20 mouse cellular contexts compared by ENCODE assay signal in genomic region chr3:27959221-27959620, GRCm38 (mm10). TPM values are rescaled to one million over a fixed set of nuclear protein-coding genes. Genes with fewer than 3 reads are reported as not detected.
A peak's percentile ranks its signal among the peaks of the same experiment; 100 is the strongest.
DNase-seq lines count a peak whose midpoint lies in the region; ATAC-seq lines count a peak whose summit lies in the region.
"Had no signal": no experiment of that assay in that cellular context is flagged by ENCODE, and none has a peak within 500 bp of the region (broad histone marks: within the 10 kb centered on the region; RNA-seq: fewer than 3 reads in every experiment).

No protein-coding gene starts in this region.

- WGBS in kidney, embryonic 14.5 days, result 89% methylated on average over 6 of the region's 6 CpGs
- 85% methylated on average over 6 of the region's 6 CpGs for WGBS in midbrain, embryonic 15.5 days

- H3K9ac ChIP-seq in kidney, embryonic 14.5 days (ENCODE audit: low read depth, low read length), result no peak overlapping the region
- no peak overlapping the region for H3K9ac ChIP-seq in midbrain, embryonic 15.5 days
- H3K9ac ChIP-seq: embryonic facial prominence, embryonic 13.5 days; forebrain, embryonic 12.5 days; heart, embryonic 15.5 days had no signal

- DNase-seq in kidney, adult 18-20 months, result peak; percentile 41
- peak; percentile 66 to 82 for DNase-seq in kidney, adult 8-10 months
- peak; percentile 25 for DNase-seq in kidney, postnatal 10 days
- DNase-seq in yolk sac, embryonic 10.5 days (ENCODE audit: low spot score), result peak; percentile 28
- no peak for DNase-seq in cerebellum, postnatal 4 days (ENCODE audit: low spot score in 2 of 2)
- DNase-seq: adrenal gland, postnatal 10 days; cerebellum, adult 11 months; cerebellum, adult 9-10 months; cerebellum, postnatal 25 days; gastrocnemius, postnatal 14 days; heart, adult 2 months; heart, postnatal 14 days had no signal

- H3K27me3 ChIP-seq in kidney, embryonic 14.5 days (ENCODE audit: control insufficient read depth, insufficient read depth, low read length), result no peaks in the 10 kb centered on the region
- no peaks in the 10 kb centered on the region for H3K27me3 ChIP-seq in midbrain, embryonic 15.5 days (replicated peaks)
- H3K27me3 ChIP-seq: embryonic facial prominence, embryonic 13.5 days; heart, embryonic 15.5 days had no signal

- no peak for ATAC-seq in kidney, embryonic 14.5 days (ENCODE audit: low FRiP score, low TSS enrichment)
- no peak for ATAC-seq in midbrain, embryonic 15.5 days (replicated peaks)
- ATAC-seq: forebrain, embryonic 16.5 days had no signal

- no peak overlapping the region for H3K27ac ChIP-seq in kidney, embryonic 14.5 days (ENCODE audit: low read depth, low read length)
- no peak overlapping the region for H3K27ac ChIP-seq in midbrain, embryonic 15.5 days
- H3K27ac ChIP-seq: embryonic facial prominence, embryonic 13.5 days; forebrain, embryonic 12.5 days; heart, adult 2 months; heart, embryonic 15.5 days; hindbrain, embryonic 10.5 days had no signal

- H3K9me3 ChIP-seq in kidney, embryonic 14.5 days (ENCODE audit: control insufficient read depth, low read length), result no peaks in the 10 kb centered on the region
- no peaks in the 10 kb centered on the region for H3K9me3 ChIP-seq in midbrain, embryonic 15.5 days
- H3K9me3 ChIP-seq: embryonic facial prominence, embryonic 13.5 days; forebrain, embryonic 12.5 days; heart, embryonic 15.5 days; hindbrain, embryonic 10.5 days had no signal

- no peaks in the 10 kb centered on the region for H3K4me1 ChIP-seq in kidney, embryonic 14.5 days (ENCODE audit: control insufficient read depth, insufficient read depth, low read length)
- no peaks in the 10 kb centered on the region for H3K4me1 ChIP-seq in midbrain, embryonic 15.5 days
- H3K4me1 ChIP-seq: heart, embryonic 15.5 days had no signal

- H3K4me2 ChIP-seq in kidney, embryonic 14.5 days (replicated peaks; ENCODE audit: low read depth, low read length), result no peak overlapping the region
- H3K4me2 ChIP-seq in midbrain, embryonic 15.5 days, result no peak overlapping the region
- H3K4me2 ChIP-seq: embryonic facial prominence, embryonic 13.5 days; forebrain, embryonic 12.5 days; heart, embryonic 11.5 days; heart, embryonic 15.5 days had no signal

- H3K36me3 ChIP-seq in kidney, embryonic 14.5 days (ENCODE audit: control insufficient read depth, insufficient read depth, low read length), result no peaks in the 10 kb centered on the region
- H3K36me3 ChIP-seq in midbrain, embryonic 15.5 days (replicated peaks), result no peaks in the 10 kb centered on the region
- H3K36me3 ChIP-seq: embryonic facial prominence, embryonic 13.5 days; forebrain, embryonic 12.5 days; heart, embryonic 15.5 days; hindbrain, embryonic 10.5 days had no signal

- no peak overlapping the region for H3K4me3 ChIP-seq in kidney, embryonic 14.5 days (ENCODE audit: low read length)
- no peak overlapping the region for H3K4me3 ChIP-seq in midbrain, embryonic 15.5 days
- H3K4me3 ChIP-seq: embryonic facial prominence, embryonic 13.5 days; forebrain, embryonic 12.5 days; heart, adult 2 months; heart, embryonic 15.5 days; hindbrain, embryonic 10.5 days had no signal

RNA-seq across cellular contexts. Expression of gene Pld1, which starts 20.7 kb away (rescaled TPM):
- 2.9 and 4.8 TPM in 2 replicates for polyA plus RNA-seq in kidney, embryonic 14.5 days (2014; fragmentation: Nextera tagmentation; extraction: Ambion mirVana)
- polyA plus RNA-seq in midbrain, embryonic 15.5 days (2015; fragmentation: Nextera tagmentation; extraction: Ambion mirVana), result 3.8 and 4.0 TPM in 2 replicates

Comparison
In these comparisons a context has a peak if more than half of its experiments do, and no peak if none do; other contexts are left out.
1. DNase-seq: peak in kidney, adult 18-20 months (single experiment), kidney, adult 8-10 months (2 of 2), kidney, postnatal 10 days (single experiment) and yolk sac, embryonic 10.5 days (single experiment); none in cerebellum, postnatal 4 days (0 of 2).